Mouse (Mus musculus) liver, adult 2 months (tissue): Measurements from ENCODE around the gene Adamts16. TPM values are rescaled to one million over a fixed set of nuclear protein-coding genes. Genes with fewer than 3 reads are reported as not detected.

Experiments
- DNase-seq: peaks from one replicate; pipeline ENCODE4 v3.0.0-alpha.2; 2011; ENCODE audit warnings: low read depth, low spot score; ENCODE audit errors: extremely low read depth
- H3K27ac ChIP-seq: fragments of 200-500 bp; replicated peaks from 2 replicates; pipeline ENCODE4 v1.5.1; 2012; ENCODE audit warnings: low read depth, mild to moderate bottlenecking, control low read depth, inconsistent platforms, low read length; ENCODE audit not compliant: insufficient read depth
- H3K27me3 ChIP-seq: fragments of 200-500 bp; 2 replicates; pipeline ENCODE4 v1.6.1; 2012; ENCODE audit warnings: mild to moderate bottlenecking, moderate library complexity, low read length, inconsistent platforms; ENCODE audit not compliant: control insufficient read depth, insufficient read depth
- H3K36me3 ChIP-seq: fragments of 200-500 bp; 2 replicates; pipeline ENCODE4 v1.6.1; 2012; ENCODE audit warnings: low read length, inconsistent platforms; ENCODE audit not compliant: control insufficient read depth, insufficient read depth
- H3K4me1 ChIP-seq: fragments of 200-500 bp; 2 replicates; pipeline ENCODE4 v1.6.1; 2011; ENCODE audit warnings: low read length; ENCODE audit not compliant: control insufficient read depth, insufficient read depth
- H3K4me3 ChIP-seq: fragments of 200-500 bp; 2 replicates; pipeline ENCODE4 v1.5.1; 2011; ENCODE audit warnings: low read depth, mild to moderate bottlenecking, control low read depth, low read length, moderate library complexity; ENCODE audit not compliant: insufficient read depth
- H3K79me2 ChIP-seq: fragments of 200-500 bp; 2 replicates; pipeline ENCODE4 v1.6.1; 2012; ENCODE audit warnings: inconsistent platforms, mild to moderate bottlenecking, low read length, moderate library complexity; ENCODE audit not compliant: control insufficient read depth, insufficient read depth
- H3K9ac ChIP-seq: fragments of 200-500 bp; 2 replicates; pipeline ENCODE4 v1.6.1; 2012; ENCODE audit warnings: low read depth, mild to moderate bottlenecking, control low read depth, inconsistent platforms, low read length
- CTCF ChIP-seq: fragments of 200-500 bp; IDR thresholded peaks from 2 replicates; pipeline ENCODE4 v1.5.1; 2011; ENCODE audit warnings: low read depth, low read length, control low read depth
- POLR2A ChIP-seq: fragments of 200-500 bp; IDR thresholded peaks from 2 replicates; pipeline ENCODE4 v1.6.1; 2011; ENCODE audit warnings: low read length, control low read depth; ENCODE audit not compliant: insufficient read depth; ENCODE audit errors: extremely low read depth
- WGBS: fragments of 180-500 bp; shearing (Covaris S2); methylation state at CpG from one replicate; pipeline ENCODE4 v1.1.7; 2018; 5-methylcytosine and 5-hydroxymethylcytosine counted together
- polyA plus RNA-seq: library from polyadenylated mRNA; depleted of rRNA; stranded (reverse); fragments of >200 nt; gene quantifications from 2 replicates; pipeline ENCODE4 v1.2.3, GENCODE M21; 2012
- total RNA-seq: library from RNA; depleted of rRNA; stranded (reverse); fragments of >200 nt; gene quantifications from 2 replicates; pipeline ENCODE4 v1.2.3, GENCODE M21; 2014

The Adamts16 gene
- total and polyA plus RNA-seq, 2 experiments: 0.04 TPM; not detected in 1

GRCm38 (mm10) chr13:70866971-70867625, 25.5 kb upstream of the Adamts16 start:
- H3K27me3 ChIP-seq: no peaks in the 10 kb centered on the region
- H3K4me1 ChIP-seq: peaks cover 11% of the 10 kb centered on the region
- H3K36me3 ChIP-seq: no peaks in the 10 kb centered on the region
- no peaks in the 10 kb centered on the region for H3K79me2 ChIP-seq
- H3K4me3 ChIP-seq: no peak overlapping the region
- DNase-seq: peak; percentile 98
- no peak for TF ChIP-seq CTCF
- no peak for TF ChIP-seq POLR2A
- H3K9ac ChIP-seq: no peak overlapping the region
- WGBS: 47% methylated on average over 11 of the region's 11 CpGs
- 0 out of 2 replicates have a peak overlapping the region, but pooled peaks have one; percentile 23 for H3K27ac ChIP-seq

- 26% methylated on average over 5 of the region's 5 CpGs for WGBS
- Histone ChIP-seq H3K79me2 (no peaks in the 10 kb centered on the region), H3K4me1 (peaks cover 11% of the 10 kb centered on the region), H3K9ac (no peak overlapping the region), H3K36me3 (no peaks in the 10 kb centered on the region), H3K27ac (no peak overlapping the region), H3K4me3 (no peak overlapping the region), H3K27me3 (no peaks in the 10 kb centered on the region)
- TF ChIP-seq CTCF: no peak
- TF ChIP-seq POLR2A: no peak
- peak; percentile 93 for DNase-seq
Observed at GRCm38 (mm10) chr13:70865867-70866266, 24.3 kb upstream of the Adamts16 start.

DNA sequence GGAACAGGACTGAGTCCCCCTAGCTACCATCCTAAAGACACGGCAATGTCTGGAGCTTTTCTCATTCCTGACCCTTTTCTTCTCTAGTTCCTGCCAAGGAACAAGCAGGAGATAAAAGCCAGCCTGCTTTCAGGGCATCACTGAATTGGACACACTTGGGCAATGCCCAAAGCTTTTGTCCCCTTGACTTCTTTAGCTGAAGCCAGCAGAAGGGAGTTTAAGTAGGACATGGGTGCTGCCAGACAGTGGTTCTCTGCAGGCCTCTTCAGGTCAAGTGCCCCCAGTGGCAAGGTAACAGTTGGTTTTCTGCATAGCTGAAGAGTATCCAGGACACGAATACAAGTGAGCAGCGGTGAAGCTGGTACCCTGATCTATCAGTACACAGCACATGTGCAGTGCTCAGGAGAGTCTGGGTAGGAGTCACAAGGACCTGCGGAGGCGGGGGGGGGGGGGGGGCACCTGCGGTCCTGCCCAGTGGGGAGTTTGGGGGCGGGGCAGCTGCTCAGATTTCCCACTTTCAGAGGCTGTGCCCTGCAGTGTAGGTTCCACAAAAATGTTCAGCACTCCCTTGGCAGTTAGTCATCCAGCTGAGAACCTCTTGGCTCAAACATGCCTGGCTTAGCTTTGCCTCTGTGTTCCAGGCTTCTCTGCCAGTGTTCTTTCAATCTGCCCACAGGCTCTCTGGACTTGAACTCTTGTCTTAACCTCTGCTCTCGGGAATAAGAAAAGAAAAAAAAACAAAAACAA, 20.7 kb upstream of the Adamts16 start:
- Histone ChIP-seq H3K9ac (no peak overlapping the region), H3K4me1 (peaks cover 10% of the 10 kb centered on the region), H3K27ac (no peak overlapping the region), H3K79me2 (no peaks in the 10 kb centered on the region), H3K27me3 (no peaks in the 10 kb centered on the region), H3K36me3 (no peaks in the 10 kb centered on the region), H3K4me3 (no peak overlapping the region)
- 70% methylated on average over 8 of the region's 8 CpGs for WGBS
- no peak for TF ChIP-seq POLR2A
- TF ChIP-seq CTCF: no peak
- DNase-seq: peak; percentile 19

DNA sequence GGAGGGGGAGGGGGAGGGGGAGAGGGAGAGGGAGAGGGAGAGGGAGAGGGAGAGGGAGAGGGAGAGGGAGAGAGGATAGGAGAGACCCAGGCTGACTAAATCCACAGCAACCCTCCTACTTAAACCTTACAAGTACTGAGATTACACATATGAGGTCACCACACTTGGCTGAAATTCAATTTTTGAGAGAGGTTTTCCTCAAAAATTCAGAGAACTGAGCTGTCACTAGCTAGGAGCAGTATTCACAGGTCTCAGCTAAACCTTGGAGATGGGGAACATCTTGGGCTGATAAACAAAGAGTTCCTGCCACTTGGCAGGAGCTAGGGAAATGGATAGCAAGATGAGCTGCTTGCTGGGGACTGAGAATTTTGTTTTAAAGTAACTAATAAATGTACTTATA, 12.0 kb upstream of the Adamts16 start:
- H3K4me1 ChIP-seq: no peaks in the 10 kb centered on the region
- no peak overlapping the region for H3K27ac ChIP-seq
- no peak overlapping the region for H3K4me3 ChIP-seq
- no peaks in the 10 kb centered on the region for H3K79me2 ChIP-seq
- H3K27me3 ChIP-seq: no peaks in the 10 kb centered on the region
- no peak overlapping the region for H3K9ac ChIP-seq
- TF ChIP-seq POLR2A (no peak), CTCF (no peak)
- no peaks in the 10 kb centered on the region for H3K36me3 ChIP-seq
- DNase-seq: no peak

GRCm38 (mm10) chr13:70846933-70847332, 5.3 kb upstream of the Adamts16 start:
- H3K27ac ChIP-seq: no peak overlapping the region
- no peaks in the 10 kb centered on the region for H3K79me2 ChIP-seq
- H3K9ac ChIP-seq: no peak overlapping the region
- TF ChIP-seq POLR2A: no peak
- TF ChIP-seq CTCF: no peak
- DNase-seq: no peak
- no peaks in the 10 kb centered on the region for H3K27me3 ChIP-seq
- no peaks in the 10 kb centered on the region for H3K4me1 ChIP-seq
- WGBS: 51% methylated on average over 2 of the region's 2 CpGs
- no peak overlapping the region for H3K4me3 ChIP-seq
- no peaks in the 10 kb centered on the region for H3K36me3 ChIP-seq

GRCm38 (mm10) chr13:70845526-70845925, 3.9 kb upstream of the Adamts16 start:
- Histone ChIP-seq H3K27me3 (peaks cover 8% of the 10 kb centered on the region; the same call in 1 of the 2 replicates), H3K36me3 (no peaks in the 10 kb centered on the region), H3K27ac (no peak overlapping the region), H3K9ac (no peak overlapping the region), H3K4me1 (no peaks in the 10 kb centered on the region), H3K79me2 (no peaks in the 10 kb centered on the region), H3K4me3 (no peak overlapping the region)
- DNase-seq: no peak
- TF ChIP-seq POLR2A: no peak
- TF ChIP-seq CTCF: no peak
- 85% methylated on average over 7 of the region's 7 CpGs for WGBS
